Mouse (Mus musculus) ES-Bruce4 (cell line): ENCODE results near the gene Gmip. TPM values are rescaled to one million over a fixed set of nuclear protein-coding genes. Genes with fewer than 3 reads are reported as not detected.

Experiments used
- H3K27ac ChIP-seq: 2 replicates; pipeline ENCODE4 v1.5.1; 2012; ENCODE audit warnings: low read length, inconsistent platforms; ENCODE audit not compliant: insufficient read depth
- H3K27me3 ChIP-seq: 2 replicates; pipeline ENCODE4 v1.6.1; 2012; ENCODE audit warnings: mild to moderate bottlenecking, low read length, inconsistent platforms; ENCODE audit not compliant: control insufficient read depth, poor library complexity, insufficient read depth, severe bottlenecking
- H3K36me3 ChIP-seq: 2 replicates; pipeline ENCODE4 v1.6.1; 2012; ENCODE audit warnings: inconsistent platforms, mild to moderate bottlenecking, low read length, moderate library complexity; ENCODE audit not compliant: control insufficient read depth, poor library complexity, insufficient read depth, severe bottlenecking
- H3K4me1 ChIP-seq: one replicate; pipeline ENCODE4 v1.8.1; 2011; ENCODE audit warnings: low read length; ENCODE audit not compliant: control insufficient read depth, insufficient read depth
- H3K4me3 ChIP-seq: 2 replicates; pipeline ENCODE4 v1.5.1; 2011; ENCODE audit warnings: low read depth, mild to moderate bottlenecking, low read length
- H3K9ac ChIP-seq: 2 replicates; pipeline ENCODE4 v1.6.1; 2012; ENCODE audit warnings: low read depth, mild to moderate bottlenecking, inconsistent platforms; ENCODE audit not compliant: poor library complexity, severe bottlenecking
- H3K9me3 ChIP-seq: replicated peaks from 2 replicates; pipeline ENCODE4 v1.6.1; 2012; ENCODE audit warnings: mild to moderate bottlenecking, low read length, inconsistent platforms; ENCODE audit not compliant: control insufficient read depth, poor library complexity, insufficient read depth, severe bottlenecking
- CTCF ChIP-seq: IDR thresholded peaks from one replicate; pipeline ENCODE4 v1.8.1; 2011; ENCODE audit warnings: low read depth, low read length
- EP300 ChIP-seq: IDR thresholded peaks from 2 replicates; pipeline ENCODE4 v1.6.1; 2011; ENCODE audit warnings: low read depth, low read length; ENCODE audit not compliant: insufficient read depth
- POLR2A ChIP-seq: IDR thresholded peaks from one replicate; pipeline ENCODE4 v1.8.1; 2011; ENCODE audit warnings: low read length; ENCODE audit not compliant: insufficient read depth
- polyA plus RNA-seq: library from polyadenylated mRNA; stranded (reverse); fragments of >200 nt; gene quantifications from 2 replicates; pipeline ENCODE4 v1.2.4, GENCODE M21; 2011; ENCODE audit warnings: low read depth; ENCODE audit not compliant: missing spikeins, insufficient read depth, insufficient read length

The Gmip gene
- polyA plus RNA-seq, 1 experiment, result 11.6 TPM

- H3K36me3 ChIP-seq, result peaks cover 54% of the 10 kb centered on the region
- no peak overlapping the region for H3K4me3 ChIP-seq
- H3K9ac ChIP-seq, result no peak overlapping the region
These were observed 14.8 kb upstream of the Gmip start for GRCm38 (mm10) chr8:69793666-69794065.

GRCm38 (mm10) chr8:69794096-69794495, 14.4 kb upstream of the Gmip start:
- Histone ChIP-seq H3K36me3 (peaks cover 59% of the 10 kb centered on the region), H3K27ac (no peak overlapping the region), H3K27me3 (no peaks in the 10 kb centered on the region), H3K4me1 (no peaks in the 10 kb centered on the region), H3K9me3 (no peaks in the 10 kb centered on the region), H3K4me3 (no peak overlapping the region), H3K9ac (no peak overlapping the region)
- TF ChIP-seq CTCF (no peak), EP300 (no peak), POLR2A (no peak)

More at GRCm38 (mm10) chr8:69793666-69794065, 14.8 kb upstream of the Gmip start:
- Histone ChIP-seq H3K9me3 (no peaks in the 10 kb centered on the region), H3K27ac (no peak overlapping the region), H3K4me1 (no peaks in the 10 kb centered on the region), H3K27me3 (no peaks in the 10 kb centered on the region)
- TF ChIP-seq EP300 (no peak), CTCF (no peak), POLR2A (no peak)

- TF ChIP-seq POLR2A, result no peak
- no peak for TF ChIP-seq EP300
- no peak for TF ChIP-seq CTCF
- Histone ChIP-seq H3K9me3 (no peaks in the 10 kb centered on the region), H3K27ac (no peak overlapping the region), H3K9ac (no peak overlapping the region), H3K36me3 (peaks cover 67% of the 10 kb centered on the region), H3K4me3 (no peak overlapping the region), H3K27me3 (no peaks in the 10 kb centered on the region), H3K4me1 (no peaks in the 10 kb centered on the region)
These were observed 13.6 kb upstream of the Gmip start for GRCm38 (mm10) chr8:69794901-69795300.

DNA sequence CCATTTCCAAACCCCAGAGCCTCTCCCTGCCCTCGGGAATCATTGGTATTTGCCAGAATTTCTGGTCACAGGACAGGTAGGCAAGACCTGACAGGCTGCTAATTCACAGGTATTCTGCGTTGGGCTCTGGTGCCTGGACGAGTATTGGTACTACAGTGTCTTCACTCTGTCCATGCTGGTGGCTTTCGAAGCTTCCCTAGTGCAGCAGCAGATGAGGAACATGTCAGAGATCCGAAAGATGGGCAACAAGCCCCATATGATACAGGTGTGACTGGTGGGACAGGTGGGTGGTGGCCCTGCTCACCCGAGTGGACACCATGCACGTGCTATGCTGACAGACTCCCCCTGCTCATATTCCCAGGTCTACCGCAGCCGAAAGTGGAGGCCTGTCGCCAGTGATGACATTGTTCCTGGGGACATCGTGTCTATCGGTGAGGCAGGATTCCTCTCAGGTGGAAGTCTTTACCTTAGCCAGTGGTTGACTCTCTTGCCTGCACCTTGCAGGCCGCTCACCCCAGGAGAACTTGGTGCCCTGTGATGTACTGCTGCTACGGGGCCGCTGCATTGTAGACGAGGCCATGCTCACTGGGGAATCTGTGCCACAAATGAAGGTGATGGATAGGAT, 11.6 kb upstream of the Gmip start:
- H3K27ac ChIP-seq, result no peak overlapping the region
- H3K4me3 ChIP-seq, result no peak overlapping the region
- peaks cover 84% of the 10 kb centered on the region for H3K36me3 ChIP-seq
- no peak overlapping the region for H3K9ac ChIP-seq
- no peak for TF ChIP-seq EP300
- no peaks in the 10 kb centered on the region for H3K9me3 ChIP-seq
- H3K4me1 ChIP-seq, result no peaks in the 10 kb centered on the region
- no peaks in the 10 kb centered on the region for H3K27me3 ChIP-seq

DNA sequence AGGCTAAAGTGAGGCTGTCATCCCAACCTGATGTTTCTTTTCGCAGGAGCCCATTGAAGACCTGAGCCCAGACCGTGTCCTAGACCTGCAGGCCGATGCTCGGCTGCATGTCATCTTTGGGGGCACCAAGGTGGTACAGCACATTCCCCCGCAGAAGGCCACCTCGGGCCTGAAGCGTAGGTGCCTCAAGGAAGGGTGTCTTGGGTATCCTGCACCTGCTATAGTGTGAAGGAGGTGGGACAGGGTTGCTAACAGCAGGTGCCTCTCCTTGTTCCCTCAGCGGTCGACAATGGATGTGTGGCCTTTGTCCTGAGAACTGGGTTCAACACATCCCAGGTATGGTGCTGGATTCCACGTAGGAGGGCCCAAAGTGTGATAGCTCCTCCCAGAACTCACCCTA, 10.8 kb upstream of the Gmip start:
- TF ChIP-seq EP300, result no peak
- no peak for TF ChIP-seq POLR2A
- TF ChIP-seq CTCF, result no peak
- H3K9me3 ChIP-seq, result no peaks in the 10 kb centered on the region
- H3K36me3 ChIP-seq, result peaks cover 92% of the 10 kb centered on the region
- H3K9ac ChIP-seq, result no peak overlapping the region
- H3K4me1 ChIP-seq, result no peaks in the 10 kb centered on the region
- no peaks in the 10 kb centered on the region for H3K27me3 ChIP-seq
- H3K27ac ChIP-seq, result no peak overlapping the region
- no peak overlapping the region for H3K4me3 ChIP-seq

- H3K9ac ChIP-seq, result no peak overlapping the region
- no peak overlapping the region for H3K4me3 ChIP-seq
- peaks cover 97% of the 10 kb centered on the region for H3K36me3 ChIP-seq
- H3K27ac ChIP-seq, result no peak overlapping the region
- H3K9me3 ChIP-seq, result no peaks in the 10 kb centered on the region
- TF ChIP-seq EP300, result no peak
- no peak for TF ChIP-seq CTCF
- no peak for TF ChIP-seq POLR2A
- no peaks in the 10 kb centered on the region for H3K27me3 ChIP-seq
- H3K4me1 ChIP-seq, result no peaks in the 10 kb centered on the region
These were observed 9.2 kb upstream of the Gmip start for GRCm38 (mm10) chr8:69799261-69799660.
